Mouse (Mus musculus) kidney, embryonic 15.5 days (tissue): ENCODE data around the gene D6Wsu163e. TPM values are rescaled to one million over a fixed set of nuclear protein-coding genes. Genes with fewer than 3 reads are reported as not detected.

Experiments used
- ATAC-seq: fragments of 200-750 bp; cut with Nextera tagmentation; replicated peaks from 2 replicates; pipeline ENCODE4 v1.8.0; 2017; ENCODE audit warnings: moderate TSS enrichment; ENCODE audit not compliant: low FRiP score
- H3K27ac ChIP-seq: fragments of 300-500 bp; sonication (generic); 2 replicates; pipeline ENCODE4 v1.5.1; 2015; ENCODE audit warnings: mild to moderate bottlenecking, inconsistent platforms
- H3K27me3 ChIP-seq: fragments of 300-500 bp; sonication (generic); 2 replicates; pipeline ENCODE4 v1.6.1; 2015; ENCODE audit warnings: inconsistent platforms
- H3K36me3 ChIP-seq: fragments of 300-500 bp; sonication (generic); 2 replicates; pipeline ENCODE4 v1.6.1; 2015; ENCODE audit warnings: inconsistent platforms
- H3K4me1 ChIP-seq: fragments of 300-500 bp; sonication (generic); 2 replicates; pipeline ENCODE4 v1.6.1; 2015; ENCODE audit warnings: inconsistent platforms
- H3K4me2 ChIP-seq: fragments of 300-500 bp; sonication (generic); 2 replicates; pipeline ENCODE4 v1.6.1; 2015; ENCODE audit warnings: moderate library complexity, mild to moderate bottlenecking, inconsistent platforms
- H3K4me3 ChIP-seq: fragments of 300-500 bp; sonication (generic); replicated peaks from 2 replicates; pipeline ENCODE4 v1.5.1; 2015; ENCODE audit warnings: mild to moderate bottlenecking, inconsistent platforms
- H3K9ac ChIP-seq: fragments of 300-500 bp; sonication (generic); 2 replicates; pipeline ENCODE4 v1.6.1; 2015; ENCODE audit warnings: mild to moderate bottlenecking, inconsistent platforms
- H3K9me3 ChIP-seq: fragments of 300-500 bp; sonication (generic); replicated peaks from 2 replicates; pipeline ENCODE4 v1.6.1; 2016; ENCODE audit warnings: inconsistent platforms
- WGBS: fragments of 180-500 bp; shearing (Covaris S2); methylation state at CpG from one replicate; pipeline ENCODE4 v1.1.7; 2015; ENCODE audit warnings: mixed read lengths; 5-methylcytosine and 5-hydroxymethylcytosine counted together
- polyA plus RNA-seq: library from polyadenylated mRNA; unstranded; fragments of >200 nt; fragmentation: Nextera tagmentation; extraction: Ambion mirVana; gene quantifications from 2 replicates; pipeline ENCODE4 v1.2.1, GENCODE M21; 2015

D6Wsu163e gene
- polyA plus RNA-seq: 17.2 and 18.0 TPM in 2 replicates

GRCm38 (mm10) chr6:126939487-126940171 lies at the start of gene D6Wsu163e, which contains the start of gene Rad51ap1:
D6Wsu163e (plus strand) TSS chr6:126939962.
Rad51ap1 (minus strand) TSS chr6:126939587.
- H3K4me3 ChIP-seq: peak within 1 kb of the TSS; percentile 85
- peaks cover 21% of the 10 kb centered on the region for H3K36me3 ChIP-seq
- H3K9me3 ChIP-seq: no peaks in the 10 kb centered on the region
- H3K9ac ChIP-seq: peak within 1 kb of the TSS; percentile 74
- peak within 1 kb of the TSS; percentile 87 for H3K4me2 ChIP-seq
- peak; percentile 99 for ATAC-seq
- peak within 1 kb of the TSS; percentile 63 for H3K27ac ChIP-seq
- under 1% methylated on average over 33 of the region's 33 CpGs for WGBS
- peaks cover 31% of the 10 kb centered on the region for H3K4me1 ChIP-seq
- no peaks in the 10 kb centered on the region for H3K27me3 ChIP-seq

DNA sequence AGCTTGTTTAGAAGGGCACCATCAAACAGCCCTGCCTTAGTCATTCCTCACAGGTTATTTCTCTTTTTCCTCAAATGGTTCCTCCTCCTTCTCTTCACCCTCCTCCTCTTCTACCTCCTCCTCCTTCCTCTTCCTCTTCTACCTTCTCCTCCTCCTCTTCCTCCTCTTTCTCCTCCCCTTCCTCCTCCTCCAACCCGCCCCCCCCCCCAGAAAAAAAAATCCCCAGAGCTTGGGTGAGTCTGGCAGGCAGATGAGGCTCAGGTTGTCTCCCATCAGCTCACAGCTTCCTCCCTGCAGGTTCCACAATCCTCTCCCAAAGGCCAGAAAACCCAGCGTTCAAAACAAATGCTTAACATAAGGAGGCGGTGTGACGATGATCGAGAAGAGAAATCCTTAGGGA lies 32.4 kb upstream of the D6Wsu163e start:
- Histone ChIP-seq H3K9ac (no peak overlapping the region), H3K4me2 (no peak overlapping the region), H3K27ac (no peak overlapping the region), H3K36me3 (no peaks in the 10 kb centered on the region), H3K4me3 (no peak overlapping the region), H3K27me3 (no peaks in the 10 kb centered on the region), H3K4me1 (no peaks in the 10 kb centered on the region), H3K9me3 (no peaks in the 10 kb centered on the region)
- WGBS: 82% methylated on average over 4 of the region's 5 CpGs
- ATAC-seq: no peak

- H3K9ac ChIP-seq: no peak overlapping the region
- 56% methylated on average over 3 of the region's 3 CpGs for whole genome bisulfite sequencing
- ATAC-seq: no peak
Observed at GRCm38 (mm10) chr6:126907876-126908275, 31.9 kb upstream of the D6Wsu163e start.

DNA sequence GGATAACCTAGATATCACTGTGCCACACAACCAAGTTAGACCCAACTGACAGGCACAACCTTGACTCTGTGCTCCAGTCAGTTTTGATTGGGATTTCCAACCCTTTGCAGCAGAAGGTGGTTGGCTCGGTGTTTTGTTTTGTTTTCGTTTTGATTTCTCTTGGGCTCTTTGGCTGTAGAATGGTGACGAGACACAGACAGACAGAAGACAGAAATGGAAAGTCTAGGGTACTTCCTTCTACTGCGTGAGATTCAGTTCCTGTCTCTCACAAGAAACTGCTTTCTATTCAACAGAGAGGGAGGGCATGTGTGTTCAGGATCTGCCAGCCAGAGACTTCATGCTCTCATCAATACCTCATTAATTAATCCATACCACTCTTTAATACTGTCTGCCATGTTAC lies 29.0 kb upstream of the D6Wsu163e start:
- no peak overlapping the region for H3K4me2 ChIP-seq
- no peak overlapping the region for H3K4me3 ChIP-seq
- H3K9ac ChIP-seq: no peak overlapping the region
- no peaks in the 10 kb centered on the region for H3K4me1 ChIP-seq
- no peaks in the 10 kb centered on the region for H3K36me3 ChIP-seq
- H3K27ac ChIP-seq: no peak overlapping the region
- no peaks in the 10 kb centered on the region for H3K9me3 ChIP-seq
- 73% methylated on average over 4 of the region's 4 CpGs for WGBS
- no peak for ATAC-seq
- H3K27me3 ChIP-seq: no peaks in the 10 kb centered on the region

More at GRCm38 (mm10) chr6:126907876-126908275, 31.9 kb upstream of the D6Wsu163e start:
- H3K27me3 ChIP-seq: no peaks in the 10 kb centered on the region
- no peaks in the 10 kb centered on the region for H3K36me3 ChIP-seq
- H3K27ac ChIP-seq: no peak overlapping the region
- no peak overlapping the region for H3K4me2 ChIP-seq
- H3K4me1 ChIP-seq: no peaks in the 10 kb centered on the region
- no peak overlapping the region for H3K4me3 ChIP-seq
- no peaks in the 10 kb centered on the region for H3K9me3 ChIP-seq

- Histone ChIP-seq H3K4me3 (no peak overlapping the region), H3K9ac (no peak overlapping the region), H3K27me3 (no peaks in the 10 kb centered on the region), H3K36me3 (no peaks in the 10 kb centered on the region), H3K27ac (no peak overlapping the region), H3K4me1 (no peaks in the 10 kb centered on the region), H3K9me3 (no peaks in the 10 kb centered on the region), H3K4me2 (no peak overlapping the region)
- 82% methylated on average over 5 of the region's 5 CpGs for WGBS
- no peak for ATAC-seq
Observed at GRCm38 (mm10) chr6:126914928-126915327, 24.8 kb upstream of the D6Wsu163e start.

- H3K4me3 ChIP-seq: peak within 1 kb of the TSS; percentile 21
- no peaks in the 10 kb centered on the region for H3K27me3 ChIP-seq
- no peaks in the 10 kb centered on the region for H3K9me3 ChIP-seq
- H3K4me1 ChIP-seq: no peaks in the 10 kb centered on the region
- H3K9ac ChIP-seq: no peak within 1 kb of the TSS
- WGBS: 15% methylated on average over 21 of the region's 21 CpGs
- peak within 1 kb of the TSS; percentile 43 for H3K4me2 ChIP-seq
- no peak for ATAC-seq
- H3K27ac ChIP-seq: no peak within 1 kb of the TSS
- H3K36me3 ChIP-seq: peaks cover 43% of the 10 kb centered on the region
Observed at GRCm38 (mm10) chr6:126921111-126921881, 18.5 kb upstream of the D6Wsu163e start, which contains the start of gene Dyrk4. Dyrk4 (minus strand) TSS chr6:126921839.

GRCm38 (mm10) chr6:126932896-126933295 lies 6.9 kb upstream of the D6Wsu163e start:
- H3K4me1 ChIP-seq: peaks cover 7% of the 10 kb centered on the region
- H3K4me3 ChIP-seq: no peak overlapping the region
- no peaks in the 10 kb centered on the region for H3K9me3 ChIP-seq
- 91% methylated on average over 2 of the region's 2 CpGs for WGBS
- H3K27me3 ChIP-seq: no peaks in the 10 kb centered on the region
- no peak for ATAC-seq
- H3K9ac ChIP-seq: no peak overlapping the region
- no peak overlapping the region for H3K4me2 ChIP-seq
- peaks cover 60% of the 10 kb centered on the region for H3K36me3 ChIP-seq
- no peak overlapping the region for H3K27ac ChIP-seq

DNA sequence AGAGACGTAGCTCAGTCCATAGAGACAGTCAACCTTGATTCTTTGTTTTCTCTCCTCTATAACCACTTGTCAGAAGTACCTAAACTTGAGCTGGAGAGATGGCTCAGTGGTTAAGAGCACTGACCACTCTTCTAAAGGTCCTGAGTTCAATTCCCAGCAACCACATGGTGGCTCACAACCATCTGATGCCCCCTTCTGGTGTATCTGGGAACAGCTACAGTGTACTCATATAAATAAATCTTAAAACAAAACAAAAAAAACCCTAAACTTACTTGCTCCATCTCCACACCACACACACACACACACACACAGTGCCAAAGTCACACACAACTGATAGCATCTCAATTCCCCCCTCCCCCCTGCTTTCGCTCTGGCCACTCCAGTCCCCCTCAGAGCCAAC lies 1.7 kb upstream of the D6Wsu163e start:
- peaks cover 23% of the 10 kb centered on the region for H3K36me3 ChIP-seq
- H3K4me3 ChIP-seq: peak overlapping the region; percentile 85
- H3K27me3 ChIP-seq: no peaks in the 10 kb centered on the region
- H3K4me2 ChIP-seq: peak overlapping the region; percentile 87
- 76% methylated on average over 2 of the region's 2 CpGs for WGBS
- H3K9ac ChIP-seq: peak overlapping the region; percentile 74; the same call in 1 of the 2 replicates
- H3K4me1 ChIP-seq: peaks cover 31% of the 10 kb centered on the region
- H3K27ac ChIP-seq: no peak overlapping the region
- no peaks in the 10 kb centered on the region for H3K9me3 ChIP-seq
- ATAC-seq: no peak

DNA sequence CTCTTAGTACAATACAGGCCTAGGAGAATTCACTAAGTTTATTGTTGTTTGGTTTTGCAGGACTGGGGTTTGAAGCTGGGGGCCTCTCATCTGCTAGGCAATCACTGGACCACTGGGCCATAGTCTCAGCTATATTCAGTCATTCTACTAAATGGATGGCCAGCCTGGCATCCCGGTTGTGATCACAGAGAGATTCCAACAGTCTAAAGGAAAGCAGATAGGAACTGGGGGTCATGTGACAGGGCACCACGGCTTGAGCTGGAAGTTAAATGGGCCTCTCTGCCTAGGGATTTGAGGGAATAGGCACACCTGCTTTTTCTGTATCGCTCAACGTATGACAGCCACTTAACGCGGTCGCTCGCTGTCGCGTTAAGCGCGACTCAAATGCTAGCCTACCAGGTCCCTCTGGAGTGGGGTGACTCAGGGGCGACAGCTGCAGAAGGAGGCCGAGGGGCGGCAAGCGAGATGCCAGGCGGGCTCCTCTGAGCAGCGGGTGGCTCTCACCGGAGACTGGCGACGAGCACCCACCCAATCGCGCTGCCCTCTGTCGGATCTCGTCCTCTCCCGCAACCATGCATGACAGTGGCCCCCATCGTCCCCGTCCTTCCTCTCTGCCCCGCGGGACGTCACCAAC lies 792 bp upstream of the D6Wsu163e start:
- Histone ChIP-seq H3K9ac (peak overlapping the region; percentile 74), H3K4me3 (peak overlapping the region; percentile 85), H3K27ac (peak overlapping the region; percentile 63), H3K9me3 (no peaks in the 10 kb centered on the region), H3K4me2 (peak overlapping the region; percentile 87), H3K36me3 (peaks cover 22% of the 10 kb centered on the region), H3K4me1 (peaks cover 31% of the 10 kb centered on the region), H3K27me3 (no peaks in the 10 kb centered on the region)
- ATAC-seq: 0 out of 2 replicates have a peak, but pooled peaks have one; percentile 5
- WGBS: under 1% methylated on average over 29 of the region's 31 CpGs

GRCm38 (mm10) chr6:126940451-126940850 lies 689 bp downstream of the D6Wsu163e start:
- ATAC-seq: no peak
- peak overlapping the region; percentile 43 for H3K9ac ChIP-seq
- under 1% methylated on average over 5 of the region's 5 CpGs for WGBS
- peaks cover 29% of the 10 kb centered on the region for H3K36me3 ChIP-seq
- H3K4me1 ChIP-seq: peaks cover 31% of the 10 kb centered on the region
- no peaks in the 10 kb centered on the region for H3K27me3 ChIP-seq
- H3K27ac ChIP-seq: no peak overlapping the region
- H3K4me2 ChIP-seq: peak overlapping the region; percentile 87
- H3K9me3 ChIP-seq: no peaks in the 10 kb centered on the region
- peak overlapping the region; percentile 85 for H3K4me3 ChIP-seq

DNA sequence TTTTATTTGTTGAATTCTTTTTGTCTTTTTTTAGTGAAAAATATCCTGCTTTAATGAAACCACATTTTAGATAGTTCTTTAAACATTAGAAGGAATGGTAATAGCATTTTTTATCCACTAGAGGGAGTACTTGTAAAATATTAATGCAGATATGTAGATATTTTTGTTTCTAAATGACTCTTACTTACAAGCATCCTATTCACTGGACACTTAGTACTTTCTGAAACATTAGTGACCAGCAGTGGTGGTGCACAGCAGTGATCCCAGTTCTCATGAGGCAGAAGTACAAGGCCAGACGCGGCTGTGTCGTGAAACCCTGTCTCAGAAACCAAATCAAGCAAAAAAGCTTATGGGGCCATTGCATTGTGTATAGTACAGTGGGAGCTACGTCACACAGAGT lies 8.6 kb downstream of the D6Wsu163e start:
- Histone ChIP-seq H3K27ac (no peak overlapping the region), H3K4me3 (no peak overlapping the region), H3K9ac (no peak overlapping the region), H3K36me3 (peaks cover 56% of the 10 kb centered on the region), H3K27me3 (no peaks in the 10 kb centered on the region), H3K9me3 (no peaks in the 10 kb centered on the region), H3K4me1 (no peaks in the 10 kb centered on the region), H3K4me2 (no peak overlapping the region)
- WGBS: 93% methylated on average over 4 of the region's 4 CpGs
- no peak for ATAC-seq

GRCm38 (mm10) chr6:126955734-126956133 lies 16.0 kb downstream of the D6Wsu163e start:
- no peaks in the 10 kb centered on the region for H3K9me3 ChIP-seq
- peaks cover 44% of the 10 kb centered on the region for H3K36me3 ChIP-seq
- H3K4me1 ChIP-seq: no peaks in the 10 kb centered on the region
- H3K9ac ChIP-seq: no peak overlapping the region
- H3K4me2 ChIP-seq: no peak overlapping the region
- H3K27ac ChIP-seq: no peak overlapping the region
- H3K4me3 ChIP-seq: no peak overlapping the region
- ATAC-seq: no peak
- 12% methylated on average over 10 of the region's 10 CpGs for WGBS
- H3K27me3 ChIP-seq: no peaks in the 10 kb centered on the region
